Mouse (Mus musculus): ENCODE measurements around the gene Atp5mpl. TPM values are rescaled to one million over a fixed set of nuclear protein-coding genes. Genes with fewer than 3 reads are reported as not detected.

Gene Atp5mpl
- total RNA-seq (2014; fragmentation: Nextera tagmentation) (630 and 670 TPM in 2 replicates), total RNA-seq (2017) (410 and 442 TPM in 2 replicates)

- ATAC-seq (replicated peaks; ENCODE audit: poor library complexity, severe bottlenecking) = peak; percentile 95
Observed at GRCm38 (mm10) chr12:111966683-111967173, at the start of gene Atp5mpl. TSS of gene Atp5mpl (minus strand) at chr12:111966977.

DNA sequence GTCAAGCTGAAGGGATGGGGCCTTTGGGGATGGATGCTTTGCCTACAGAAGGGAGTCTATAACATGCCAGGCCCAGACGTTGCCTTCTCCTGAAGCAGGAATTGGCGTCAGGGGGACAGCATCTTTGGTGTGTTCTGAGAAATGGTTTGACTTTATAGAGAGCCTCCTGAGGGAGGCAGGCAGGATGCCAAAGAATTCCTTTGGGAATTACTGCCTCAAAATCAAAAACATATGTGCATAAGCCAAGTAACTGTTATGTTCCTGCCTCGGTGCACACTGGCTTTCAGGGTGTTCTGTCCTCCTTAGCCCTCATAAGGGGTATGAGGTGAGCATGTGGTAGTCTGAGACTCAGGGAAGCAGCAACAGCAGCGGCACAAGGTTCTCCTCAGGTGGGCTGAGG, 49.6 kb upstream of the Atp5mpl start:
- no peak for ATAC-seq (replicated peaks; ENCODE audit: poor library complexity, severe bottlenecking)

DNA sequence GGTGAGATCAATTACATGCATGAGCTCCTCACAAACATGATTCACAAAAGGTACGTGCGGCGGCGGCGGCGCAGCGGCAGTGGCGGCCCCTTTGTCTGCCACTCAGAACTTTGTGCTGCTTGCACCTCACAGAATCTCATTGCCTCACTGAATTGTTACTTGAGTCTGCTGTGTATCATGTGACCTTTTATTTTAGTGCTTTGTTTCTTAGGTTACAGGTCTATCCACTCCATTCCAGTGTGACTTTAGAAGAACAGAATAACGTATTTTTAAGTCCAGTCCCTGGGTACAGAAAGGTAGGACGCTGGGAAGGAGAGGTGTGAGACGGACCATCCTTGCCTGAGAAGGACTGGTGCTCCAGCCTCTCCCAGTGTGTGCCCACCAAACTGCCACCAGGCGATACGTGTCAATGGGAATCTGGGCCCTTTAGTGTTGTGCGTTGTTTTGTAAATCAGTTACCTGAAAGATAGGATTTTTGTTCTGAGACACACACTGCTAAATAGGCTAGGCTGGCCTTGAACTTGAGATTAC, 46.6 kb upstream of the Atp5mpl start:
- no peak for ATAC-seq (replicated peaks; ENCODE audit: poor library complexity, severe bottlenecking)

- no peak for ATAC-seq (replicated peaks; ENCODE audit: poor library complexity, severe bottlenecking)
Observed at GRCm38 (mm10) chr12:112012511-112013270, 45.9 kb upstream of the Atp5mpl start.

DNA sequence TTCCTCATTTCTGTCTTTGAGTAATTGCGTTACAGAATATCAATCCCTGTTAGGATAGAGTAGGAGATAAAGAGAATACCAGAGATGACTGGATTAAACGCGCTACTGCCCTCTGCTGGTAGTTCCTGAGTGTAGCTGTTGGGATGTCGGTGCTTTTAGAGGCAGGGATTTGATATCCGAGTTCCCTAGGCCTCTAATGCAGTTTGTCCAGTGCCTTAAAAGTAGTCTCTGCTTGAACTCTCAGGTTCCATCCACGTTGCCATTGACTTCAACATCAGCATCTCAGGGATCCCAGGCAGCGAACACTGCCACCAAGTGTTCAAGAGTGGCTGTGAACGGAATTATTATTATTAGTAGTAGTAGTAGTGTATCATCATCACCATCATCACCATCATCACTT, 34.4 kb upstream of the Atp5mpl start:
- peak; percentile 62 for ATAC-seq (replicated peaks; ENCODE audit: poor library complexity, severe bottlenecking)

DNA sequence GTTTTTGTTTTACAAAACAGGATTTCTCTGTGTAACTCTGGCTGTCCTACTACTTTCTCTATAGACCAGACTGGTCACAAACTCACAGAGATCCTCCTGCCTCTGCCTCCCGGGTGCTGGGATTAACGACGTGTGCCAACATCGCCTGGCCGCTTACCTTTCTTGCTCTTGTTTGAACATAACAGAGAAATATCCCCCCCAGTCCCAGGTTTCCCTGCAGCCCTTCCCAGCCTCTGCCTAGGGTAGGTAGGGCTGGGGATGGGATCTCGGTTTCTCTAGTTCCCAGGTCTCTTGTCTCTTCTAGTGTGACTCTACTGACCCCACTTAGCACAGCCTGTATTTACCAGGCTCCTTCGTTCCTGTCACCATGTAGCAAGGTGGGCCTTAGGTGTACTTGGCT, 33.0 kb upstream of the Atp5mpl start:
- no peak for ATAC-seq (replicated peaks; ENCODE audit: poor library complexity, severe bottlenecking)

GRCm38 (mm10) chr12:111995161-111995560, 28.4 kb upstream of the Atp5mpl start:
- no peak for ATAC-seq (replicated peaks; ENCODE audit: poor library complexity, severe bottlenecking)

GRCm38 (mm10) chr12:111992626-111993025, 25.8 kb upstream of the Atp5mpl start:
- ATAC-seq (replicated peaks; ENCODE audit: poor library complexity, severe bottlenecking) = no peak

GRCm38 (mm10) chr12:111986756-111987155, 20.0 kb upstream of the Atp5mpl start:
- no peak for ATAC-seq (replicated peaks; ENCODE audit: poor library complexity, severe bottlenecking)

GRCm38 (mm10) chr12:111983165-111983564, 16.4 kb upstream of the Atp5mpl start:
- no peak for ATAC-seq (replicated peaks; ENCODE audit: poor library complexity, severe bottlenecking)

DNA sequence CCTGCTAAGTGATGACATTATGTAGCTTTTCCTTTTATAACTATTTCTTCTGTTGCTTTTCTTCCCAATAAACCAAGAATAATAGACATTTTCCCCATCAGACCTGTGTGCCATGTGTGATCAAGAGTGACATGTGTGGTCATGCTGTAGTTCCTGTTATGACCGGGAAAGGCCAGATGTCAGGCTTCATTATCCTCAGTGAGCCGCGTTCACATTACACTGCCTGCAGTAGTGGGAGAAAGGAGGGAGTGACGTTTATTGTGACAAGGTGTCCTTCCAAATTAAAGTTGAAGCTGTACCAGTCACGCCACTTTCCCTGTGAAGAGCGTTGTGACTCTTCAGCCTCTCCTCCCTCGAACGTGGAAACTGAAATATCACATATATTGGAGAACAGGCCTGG, 15.1 kb upstream of the Atp5mpl start:
- no peak; the same call in 1 of the 2 replicates for ATAC-seq (replicated peaks; ENCODE audit: poor library complexity, severe bottlenecking)

- ATAC-seq (replicated peaks; ENCODE audit: poor library complexity, severe bottlenecking) = no peak
Observed at GRCm38 (mm10) chr12:111980887-111981367, 14.2 kb upstream of the Atp5mpl start, which contains the start of gene Rd3l. TSS of gene Rd3l (minus strand) at chr12:111981317.

DNA sequence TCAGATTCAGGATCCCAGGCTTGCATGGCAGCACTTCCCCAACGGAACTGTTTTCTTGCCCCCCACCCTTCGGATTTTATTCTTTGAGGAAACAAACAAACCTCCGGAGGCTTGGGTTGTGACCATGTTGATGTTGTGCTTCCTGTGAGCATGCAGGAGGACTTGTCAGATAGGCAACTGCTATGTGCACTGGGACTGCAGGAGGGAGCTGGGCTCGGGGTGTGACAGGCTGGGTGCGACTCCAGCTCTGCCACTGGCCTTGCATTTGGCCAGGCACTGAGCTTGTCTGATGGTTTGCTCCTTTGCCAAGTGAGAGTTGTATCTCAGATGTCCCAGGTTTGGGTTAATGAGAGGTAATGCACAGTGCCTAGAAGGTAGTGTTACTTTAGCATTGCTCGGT, 11.5 kb upstream of the Atp5mpl start:
- peak; percentile 24; the same call in 1 of the 2 replicates for ATAC-seq (replicated peaks; ENCODE audit: poor library complexity, severe bottlenecking)

DNA sequence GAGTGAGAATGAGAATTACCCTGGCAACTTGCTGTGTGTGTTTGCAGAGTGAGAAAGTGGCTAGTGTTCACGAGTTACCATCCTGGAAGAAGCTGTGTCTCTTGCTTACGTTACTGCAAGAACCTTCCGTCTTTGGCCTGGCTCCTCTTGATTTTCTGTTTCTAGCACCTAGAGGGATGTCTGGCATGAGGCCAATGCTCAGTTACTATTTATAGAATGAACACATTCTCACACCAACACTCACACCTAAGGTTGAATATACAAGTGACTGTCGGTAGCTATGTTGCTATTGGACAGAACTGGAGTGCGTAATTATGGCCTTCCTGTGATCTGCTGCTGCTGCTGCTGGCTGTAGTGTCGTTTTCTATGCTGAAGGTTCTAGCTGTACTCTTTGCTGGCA, 10.4 kb upstream of the Atp5mpl start:
- ATAC-seq (replicated peaks; ENCODE audit: poor library complexity, severe bottlenecking) = no peak

GRCm38 (mm10) chr12:111974578-111974977, 7.8 kb upstream of the Atp5mpl start:
- peak; percentile 79 for ATAC-seq (replicated peaks; ENCODE audit: poor library complexity, severe bottlenecking)

DNA sequence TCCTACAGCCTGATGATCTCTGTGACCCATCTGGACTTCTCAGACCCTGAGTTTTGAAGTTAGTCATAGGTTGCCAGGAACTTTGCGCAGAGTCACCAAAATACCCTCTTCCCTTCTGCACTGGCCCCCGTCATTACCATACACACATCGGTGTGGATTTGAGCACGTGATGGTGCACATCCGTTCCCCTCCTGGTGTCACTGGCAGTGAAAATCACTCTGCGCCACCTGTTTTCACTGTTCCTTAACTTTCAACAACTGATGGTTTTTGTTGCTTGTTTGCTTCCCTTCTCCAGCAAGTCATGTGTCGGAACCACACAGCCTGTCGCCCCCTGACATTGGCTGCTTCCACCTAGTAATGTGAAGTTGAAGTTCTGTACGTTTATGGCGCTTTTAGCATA, 5.7 kb upstream of the Atp5mpl start:
- ATAC-seq (replicated peaks; ENCODE audit: poor library complexity, severe bottlenecking) = no peak

GRCm38 (mm10) chr12:111971231-111971686, 4.5 kb upstream of the Atp5mpl start, which contains the start of gene Tdrd9:
TSS of gene Tdrd9 (plus strand) at chr12:111971559.
- ATAC-seq (replicated peaks; ENCODE audit: poor library complexity, severe bottlenecking) = no peak

DNA sequence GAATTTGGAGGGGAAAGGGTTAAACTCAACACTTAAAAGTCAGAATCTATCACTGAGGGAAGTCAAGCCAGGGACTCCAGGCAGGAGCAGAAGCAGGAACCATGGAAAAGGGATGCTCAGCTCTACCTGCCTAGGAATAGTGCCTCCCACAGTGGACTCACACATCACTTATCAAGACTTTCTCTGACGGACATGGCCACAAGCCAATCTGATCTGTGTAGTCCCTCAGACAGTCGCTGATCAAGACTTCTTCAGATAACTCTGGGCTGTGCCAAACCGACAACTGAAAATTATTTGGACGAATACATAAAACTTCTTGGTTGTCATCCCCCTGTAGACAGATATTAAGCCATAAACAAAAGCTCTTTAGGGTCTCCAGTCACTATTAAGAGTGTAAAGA, 3.3 kb upstream of the Atp5mpl start:
- ATAC-seq (replicated peaks; ENCODE audit: poor library complexity, severe bottlenecking) = no peak

- no peak for ATAC-seq (replicated peaks; ENCODE audit: poor library complexity, severe bottlenecking)
Observed at GRCm38 (mm10) chr12:111963339-111963738, 3.4 kb downstream of the Atp5mpl start.

DNA sequence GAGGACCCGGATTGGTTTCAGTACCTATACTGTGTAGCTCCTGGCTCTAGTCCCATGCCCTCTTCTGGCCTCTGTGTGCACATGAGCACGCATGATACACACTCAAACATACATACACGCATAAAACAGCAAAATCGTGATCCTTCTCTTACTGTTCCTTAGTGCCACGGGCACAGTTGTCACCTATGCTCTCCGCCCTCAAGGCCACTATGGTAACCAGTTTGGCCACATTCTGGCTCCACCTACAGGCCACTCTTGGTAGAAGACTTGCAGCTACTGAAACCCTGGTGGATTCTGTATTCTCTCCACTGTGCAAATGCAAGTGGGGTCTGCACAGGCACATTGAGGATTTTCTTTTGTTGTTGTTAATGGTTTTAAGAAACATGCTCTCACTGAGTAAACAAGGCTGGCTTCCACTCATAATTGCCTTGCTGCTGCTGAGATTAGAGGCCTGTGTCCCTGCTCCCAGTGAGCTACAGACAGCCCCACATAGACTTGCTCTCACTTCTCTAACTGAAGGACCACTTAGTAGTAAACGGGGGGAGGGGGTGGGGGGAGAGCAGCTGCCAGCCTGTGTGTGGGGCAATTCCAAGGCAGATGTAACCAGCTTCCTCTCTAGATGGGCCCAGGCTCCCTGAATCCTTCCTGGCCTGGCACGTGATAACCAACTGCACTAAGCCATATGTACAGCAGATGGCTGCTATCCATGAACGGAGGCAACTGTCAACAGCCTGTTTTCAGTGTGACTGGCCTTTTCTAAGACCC, 8.5 kb downstream of the Atp5mpl start:
- peak; percentile 95 for ATAC-seq (replicated peaks; ENCODE audit: poor library complexity, severe bottlenecking)

DNA sequence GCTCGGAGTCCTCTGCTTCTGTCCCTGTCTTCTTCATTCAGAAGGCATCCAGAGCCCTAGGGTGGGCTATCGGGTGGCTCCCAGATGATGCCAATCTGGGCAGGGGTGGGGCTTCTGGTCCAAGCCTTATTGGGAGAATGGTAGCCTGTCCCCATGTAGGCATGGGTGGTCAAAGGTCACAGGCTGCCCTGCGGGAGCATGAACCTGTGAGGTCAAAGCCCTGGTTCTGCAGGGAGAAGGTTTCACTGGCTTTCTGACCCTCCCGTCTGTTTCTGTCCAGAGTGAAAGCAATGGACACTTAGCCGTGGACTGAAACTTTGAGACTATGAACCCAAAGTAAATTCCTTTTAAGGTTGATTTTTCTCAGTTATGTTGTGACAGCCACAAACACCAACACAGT, 10.6 kb downstream of the Atp5mpl start:
- ATAC-seq (replicated peaks; ENCODE audit: poor library complexity, severe bottlenecking) = no peak
